Mouse (Mus musculus) cerebellum, adult 18-20 months (tissue): ENCODE measurements around the gene Pdzd7.
"Not testable (repeated sequence)": the region's sequence is repeated elsewhere in the genome, so short reads cannot be mapped to it uniquely, and the experiment has no call there.

Experiments used
- DNase-seq, 2 experiments: peaks; one replicate each; pipeline ENCODE4 v3.0.0; 2021

Pdzd7 gene

DNA sequence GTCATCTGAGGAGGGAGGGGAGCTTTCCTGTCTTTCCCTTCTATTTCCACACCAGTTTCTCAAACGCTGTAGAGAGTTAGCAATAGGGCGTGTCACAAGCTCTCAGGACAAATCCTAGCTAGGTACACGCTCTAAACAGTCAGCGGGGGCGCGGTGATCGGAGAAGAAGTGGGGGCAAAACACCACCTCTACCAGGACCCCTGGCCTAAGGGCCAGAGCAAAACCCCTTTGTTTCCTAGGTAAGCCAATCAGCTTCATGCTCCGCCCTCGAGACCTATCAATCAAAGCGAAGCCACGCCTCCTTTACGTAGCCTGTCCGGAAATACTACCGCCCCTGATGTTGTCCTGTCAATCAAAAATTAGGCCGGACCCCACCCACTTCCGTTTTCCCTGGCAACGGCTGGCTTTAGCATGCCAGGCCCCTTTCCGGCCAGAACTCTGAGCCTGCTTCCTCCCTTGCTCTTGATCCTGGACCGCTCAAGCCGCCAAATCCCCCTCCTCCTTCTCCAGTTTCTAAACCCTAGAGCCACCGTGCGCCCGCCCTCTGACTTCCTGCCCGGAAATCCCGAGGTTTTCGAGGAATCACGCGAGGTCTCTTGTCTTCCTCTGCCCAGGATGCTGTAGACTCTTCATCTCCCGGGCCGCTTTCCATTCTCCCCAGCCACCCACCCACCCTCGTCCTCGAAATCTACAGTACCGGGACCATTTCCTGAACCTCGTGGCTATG is 12.8 kb upstream of the Pdzd7 start:
- peak; percentile 90 to 95 for DNase-seq

DNA sequence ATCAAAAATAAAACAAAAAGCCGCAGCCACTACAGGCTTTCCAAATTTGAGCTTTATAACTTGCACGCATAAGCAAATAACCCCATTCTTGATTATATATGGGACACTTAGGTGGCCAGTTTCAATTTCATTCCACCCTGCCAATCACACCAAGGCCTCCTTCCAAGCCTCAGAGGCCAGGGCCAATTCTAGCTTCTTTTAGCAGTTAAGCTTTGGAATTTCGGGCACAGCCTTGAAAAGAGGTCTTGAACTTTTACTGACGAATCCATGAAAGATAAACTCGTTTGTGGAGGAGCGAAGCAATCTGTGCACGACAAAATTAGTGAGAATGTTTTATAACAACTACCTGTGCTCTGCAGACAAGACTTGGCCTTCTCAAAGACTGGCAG is 12.2 kb upstream of the Pdzd7 start:
- no peak for DNase-seq

DNA sequence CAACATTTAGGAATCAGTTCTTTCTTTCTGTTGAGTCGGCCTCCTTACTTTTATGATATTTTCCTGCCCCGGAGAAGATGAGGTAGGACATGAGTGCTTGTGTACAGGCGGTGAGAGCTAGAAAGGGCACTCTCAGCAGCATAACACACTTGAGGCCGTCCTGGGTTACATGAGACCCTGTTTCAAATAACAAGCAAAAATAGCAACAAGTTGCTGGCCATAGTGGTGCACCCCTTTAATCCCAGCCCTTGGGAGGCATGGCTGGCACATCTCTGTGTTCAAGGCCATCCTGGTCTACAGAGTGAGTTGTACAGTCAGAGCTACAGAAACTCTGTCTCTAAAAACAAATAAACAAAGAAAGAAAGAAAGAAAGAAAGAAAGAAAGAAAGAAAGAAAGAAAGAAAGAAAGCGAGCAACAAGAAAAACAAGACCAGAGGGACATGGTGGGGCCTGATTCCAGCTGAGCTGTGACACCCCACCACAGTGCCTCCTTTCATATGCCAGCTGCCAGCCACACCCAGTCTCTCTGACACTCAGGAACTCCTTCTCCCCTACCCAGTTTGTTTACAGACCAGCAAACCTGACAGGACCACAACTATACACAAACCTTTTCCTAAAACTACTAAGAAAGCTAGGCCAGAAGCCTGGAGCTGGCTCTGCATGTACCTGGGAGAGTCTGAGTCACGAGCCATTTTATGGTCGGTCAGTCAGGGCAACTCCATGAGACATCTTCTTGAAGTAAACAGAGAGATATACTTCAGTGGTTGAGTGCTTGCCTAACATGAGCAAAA is 11.6 kb upstream of the Pdzd7 start:
- no peak for DNase-seq

DNA sequence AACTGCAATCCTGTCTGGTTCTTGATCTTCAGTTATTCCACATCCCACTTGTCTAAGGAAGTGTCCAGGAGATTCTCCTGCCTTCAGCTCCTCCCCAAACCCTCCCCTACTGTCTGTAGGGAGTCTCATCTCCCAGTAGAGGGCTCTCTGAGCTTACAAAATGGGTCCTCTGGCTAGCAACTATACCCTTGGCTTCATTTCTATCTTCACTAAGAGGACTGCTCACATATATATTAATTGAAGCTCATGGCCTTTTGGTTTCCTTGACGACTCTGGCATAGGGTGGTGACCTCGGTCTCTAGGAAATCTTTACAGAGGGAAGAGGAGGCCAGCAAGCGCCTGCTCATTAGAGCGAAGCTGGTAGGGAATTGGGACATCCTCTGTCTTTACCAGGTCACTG is 10.8 kb upstream of the Pdzd7 start:
- DNase-seq: peak in 1 of 2 experiments; percentile 48

DNA sequence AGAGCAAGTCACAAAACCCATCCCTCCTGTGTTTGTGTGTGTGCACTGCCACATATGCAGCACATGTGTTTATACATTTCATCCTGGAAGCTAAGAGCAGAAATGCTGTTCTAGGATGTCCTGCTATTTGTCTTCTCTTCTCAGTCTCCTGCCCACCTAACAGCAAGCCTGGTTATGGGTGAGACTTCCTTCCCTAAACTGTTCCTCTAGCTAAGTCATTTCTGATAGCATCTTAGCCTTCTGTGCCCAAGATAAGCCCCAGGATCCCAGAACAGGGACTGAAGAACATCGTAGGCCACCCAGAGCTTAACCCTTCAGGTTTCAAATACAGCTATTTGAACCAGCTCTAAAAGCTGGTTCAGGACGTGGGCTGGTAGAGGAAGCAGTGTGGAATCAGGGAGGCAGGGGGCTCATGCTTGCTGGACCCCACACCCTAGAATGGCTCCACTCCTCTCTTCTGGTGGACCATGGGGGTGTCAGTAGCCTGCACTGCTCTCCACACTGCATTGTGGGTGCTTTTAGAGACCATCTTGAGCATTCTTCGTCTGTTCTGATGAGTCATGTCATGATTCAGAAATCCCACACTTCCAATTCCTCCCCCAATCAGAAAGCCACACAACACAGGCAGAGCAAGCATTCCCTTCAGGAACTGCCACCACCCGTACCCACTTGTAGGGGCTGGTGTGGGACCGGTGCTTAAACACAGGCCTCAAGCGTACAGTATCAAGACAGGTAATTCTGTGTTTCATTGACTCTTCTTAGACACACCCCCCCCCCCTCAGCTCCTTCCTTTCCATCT is 9.6 kb upstream of the Pdzd7 start:
- DNase-seq: no peak

GRCm38 (mm10) chr19:45053451-45053850 is 7.9 kb upstream of the Pdzd7 start:
- no peak for DNase-seq

- DNase-seq: no peak
Observed at GRCm38 (mm10) chr19:45049523-45049922, 4.0 kb upstream of the Pdzd7 start.

GRCm38 (mm10) chr19:45048644-45049365 is 3.3 kb upstream of the Pdzd7 start:
- DNase-seq: peak in 1 of 2 experiments; percentile 43

DNA sequence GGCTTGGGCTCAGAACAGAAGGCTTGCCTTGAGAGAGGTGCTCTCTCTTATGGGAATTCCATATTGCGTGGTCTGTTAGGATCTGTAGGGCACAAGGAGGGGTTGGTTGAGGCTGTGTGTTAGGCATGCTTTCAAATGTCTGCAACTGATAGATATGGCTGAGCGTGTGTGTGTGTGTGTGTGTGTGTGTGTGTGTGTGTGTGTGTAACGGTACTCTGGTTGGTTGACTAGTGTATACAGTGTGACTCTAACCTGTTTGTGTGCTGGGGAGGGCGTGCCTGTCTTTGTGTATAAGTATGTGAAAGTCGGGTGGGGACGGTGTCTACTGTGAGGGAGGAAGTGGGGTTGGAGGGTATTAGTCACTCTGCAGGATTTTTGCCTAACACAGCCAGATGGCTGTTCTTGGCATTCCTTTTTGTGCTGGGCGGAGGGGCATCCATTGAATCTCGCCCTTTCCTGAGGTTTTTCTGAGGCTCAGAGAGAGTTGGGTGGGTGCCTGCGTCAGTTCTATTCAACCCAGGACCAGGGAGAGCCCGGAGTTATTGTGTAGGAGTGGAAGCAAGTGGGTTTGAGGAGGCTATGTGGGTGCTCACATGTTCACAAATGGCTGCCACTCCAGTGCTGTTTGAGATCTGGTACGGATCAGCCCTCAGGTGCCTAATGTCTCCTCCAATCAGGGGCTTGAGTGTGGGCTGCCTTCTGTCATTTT is 2.6 kb upstream of the Pdzd7 start:
- DNase-seq: peak; percentile 63 to 64

- DNase-seq: peak; percentile 96
Observed at GRCm38 (mm10) chr19:45047417-45047934, 2.0 kb upstream of the Pdzd7 start, which contains the start of gene Sfxn3. Gene Sfxn3, plus strand, starts transcription at chr19:45047503.

DNA sequence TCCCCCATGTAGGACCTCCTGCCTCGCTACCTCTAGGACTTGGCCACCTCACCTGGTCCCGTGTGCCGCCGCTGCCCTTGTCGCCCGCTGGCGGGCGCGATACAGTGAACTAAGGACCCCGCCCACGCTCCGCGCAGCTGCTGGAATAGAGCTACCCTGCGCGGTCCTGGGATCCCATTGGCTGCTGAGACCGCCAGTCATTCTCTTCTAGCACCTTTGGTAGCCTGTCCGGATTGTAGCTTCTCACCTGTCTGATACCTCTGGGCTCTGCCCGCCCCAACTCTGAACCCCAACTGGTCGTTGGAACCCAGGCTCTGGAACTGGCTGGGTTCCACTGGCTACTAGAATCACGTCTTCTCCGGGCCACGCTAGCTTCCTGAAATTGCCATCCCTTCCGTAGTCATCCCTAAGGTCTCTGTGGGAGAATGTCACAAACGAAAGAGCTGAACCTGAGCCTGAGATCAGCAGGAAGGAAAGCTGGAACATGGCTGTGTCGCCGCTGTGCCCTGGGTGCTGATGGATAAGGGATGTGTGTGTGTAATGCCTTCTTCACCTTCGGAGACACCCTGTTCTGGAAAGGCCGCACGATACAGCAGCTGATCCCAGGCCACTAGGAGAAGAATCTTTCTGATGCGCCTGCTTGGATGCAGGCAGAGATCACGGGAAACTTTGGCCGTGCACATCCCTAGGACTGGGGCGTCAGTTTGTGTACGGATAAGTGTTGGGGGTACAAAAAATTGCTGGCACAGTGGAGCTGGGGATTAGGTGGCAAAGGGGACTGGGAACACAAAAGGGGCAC is 1.2 kb upstream of the Pdzd7 start:
- DNase-seq: peak; percentile 94 to 99

- no peak for DNase-seq
Observed at GRCm38 (mm10) chr19:45045236-45045635, 281 bp downstream of the Pdzd7 start.

DNA sequence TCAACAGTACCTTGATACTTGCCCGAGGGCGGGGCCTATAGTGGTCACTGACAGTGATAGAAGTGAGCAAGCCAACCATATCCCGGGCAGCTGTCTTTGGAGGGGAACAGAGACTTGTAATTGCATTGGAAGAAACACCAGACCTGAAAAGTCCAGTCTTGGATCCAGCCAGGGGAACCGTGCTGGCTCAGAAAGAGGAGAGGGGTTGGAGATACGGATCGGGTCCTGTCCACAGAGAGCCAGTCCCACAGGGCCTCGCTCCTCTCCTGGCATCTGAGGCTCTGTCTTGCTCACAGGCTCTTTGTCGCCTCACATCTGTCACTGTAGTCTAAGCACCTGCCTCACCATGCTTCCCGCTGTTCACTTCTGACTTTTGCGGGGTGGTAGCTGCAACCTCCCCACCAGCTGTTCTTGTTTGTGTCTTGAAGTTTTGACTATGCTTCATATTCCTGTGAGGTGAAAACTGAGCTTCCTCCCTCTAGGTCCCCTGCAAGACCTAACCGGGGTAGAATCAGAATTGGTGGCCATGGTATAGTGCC is 1.1 kb downstream of the Pdzd7 start:
- DNase-seq: no peak

- DNase-seq: no peak
Observed at GRCm38 (mm10) chr19:45040214-45040613, 5.3 kb downstream of the Pdzd7 start.

- not testable (repeated sequence) for DNase-seq
Observed at GRCm38 (mm10) chr19:45038198-45038597, 7.3 kb downstream of the Pdzd7 start.

- no peak for DNase-seq
Observed at GRCm38 (mm10) chr19:45036867-45037266, 8.7 kb downstream of the Pdzd7 start.

DNA sequence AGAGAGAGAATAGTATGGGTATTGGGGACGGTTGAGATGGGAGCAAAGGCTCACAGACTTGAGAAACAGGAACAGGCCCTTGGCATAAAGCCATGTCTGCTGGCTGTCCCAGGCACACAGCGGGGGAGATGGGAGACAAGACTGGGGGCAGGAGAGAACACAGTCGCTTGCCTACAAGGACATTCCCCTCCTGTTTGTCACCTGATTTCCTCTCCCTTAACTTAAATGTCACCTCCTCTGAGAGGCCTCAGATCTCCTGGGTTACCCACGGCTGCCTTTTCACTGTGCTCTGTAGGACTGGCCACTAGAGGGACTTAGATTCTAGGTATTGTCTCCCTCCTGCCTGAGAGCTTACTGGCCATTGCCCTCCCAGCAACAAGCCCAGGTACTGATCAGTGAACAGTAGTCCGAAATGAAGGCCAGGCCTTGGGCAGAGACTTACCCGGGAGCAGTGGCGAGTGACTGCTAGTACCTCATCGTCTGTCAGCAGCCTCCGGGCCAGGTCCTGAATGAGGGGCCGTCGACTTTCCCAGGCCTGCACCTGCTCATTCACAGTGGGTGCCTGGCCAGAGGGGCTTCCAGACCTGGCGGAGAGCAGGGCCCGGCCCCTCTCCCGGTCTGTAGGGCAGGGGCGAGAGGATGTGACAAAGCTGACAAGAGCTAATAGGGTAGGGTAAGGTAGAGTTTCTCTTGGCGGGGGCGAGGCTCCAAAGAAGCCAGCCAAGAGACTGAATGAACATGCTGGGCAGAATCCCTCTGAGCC is 12.8 kb downstream of the Pdzd7 start:
- no peak for DNase-seq

DNA sequence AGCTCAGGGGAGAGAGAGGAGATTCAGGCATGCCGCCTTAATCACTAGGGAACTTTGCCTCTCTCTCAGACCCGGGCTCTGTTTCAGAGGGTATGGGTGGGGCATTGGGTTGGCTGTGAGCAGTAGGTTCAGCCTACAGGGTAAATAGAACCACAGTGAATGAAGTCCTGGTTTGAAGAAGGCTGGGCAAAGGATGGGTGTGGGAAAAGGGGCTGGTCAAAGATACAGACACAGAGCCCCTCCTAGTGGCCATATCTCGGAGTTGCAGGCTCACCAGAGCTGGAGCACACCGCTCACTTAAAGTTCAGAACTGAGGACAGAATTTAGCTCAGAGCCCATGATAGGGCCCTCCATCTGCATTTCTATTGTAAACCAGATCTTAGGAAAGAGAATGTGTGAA is 13.7 kb downstream of the Pdzd7 start:
- DNase-seq: peak; percentile 85 to 86
